11 mouse cellular contexts compared by ENCODE assay signal in genomic region chr14:76695691-76696355, GRCm38 (mm10).
DNase-seq lines count a peak whose midpoint lies in the region; ATAC-seq and TF ChIP-seq lines count a peak whose summit lies in the region.
"Had no signal": no experiment of that assay in that cellular context is flagged by ENCODE, and none has a peak within 500 bp of the region (broad histone marks: within the 10 kb centered on the region; RNA-seq: fewer than 3 reads in every experiment).

No protein-coding gene starts in this region.

- no peaks in the 10 kb centered on the region for H3K36me3 ChIP-seq in heart, embryonic 13.5 days
- no peaks in the 10 kb centered on the region for H3K36me3 ChIP-seq in E14TG2a.4 (ENCODE audit: insufficient read depth, low read length)
- no peaks in the 10 kb centered on the region for H3K36me3 ChIP-seq in embryonic facial prominence, embryonic 10.5 days (replicated peaks)
- no peaks in the 10 kb centered on the region for H3K36me3 ChIP-seq in liver, embryonic 14.5 days (replicated peaks; ENCODE audit: control insufficient read depth, insufficient read depth, low read depth)
- H3K36me3 ChIP-seq: embryonic facial prominence, embryonic 15.5 days had no signal

- no peak for DNase-seq in heart, postnatal 36 days
- DNase-seq in embryonic facial prominence, embryonic 10.5 days (ENCODE audit: low spot score): no peak
- no peak for DNase-seq in liver, embryonic 14.5 days (ENCODE audit: low read depth in 3 of 3, low spot score in 3 of 3)
- no peak for DNase-seq in adrenal gland, postnatal 36 days
- DNase-seq in adrenal gland, postnatal 10 days: no peak
- DNase-seq: adrenal gland, adult 2 months; cerebellum, adult 18-20 months had no signal

- ATAC-seq in heart, embryonic 13.5 days (ENCODE audit: extremely low read depth, insufficient number of reproducible peaks, low FRiP score, low TSS enrichment): no peak
- ATAC-seq in liver, embryonic 14.5 days (ENCODE audit: insufficient read depth): peak; percentile 47; the same call in 1 of the 2 replicates
- ATAC-seq in inflammation-experienced regulatory T-cells, adult 6 months: no peak

- H3K4me2 ChIP-seq in heart, embryonic 13.5 days: peak overlapping the region; percentile 21
- H3K4me2 ChIP-seq in liver, embryonic 14.5 days (ENCODE audit: low read depth): peak overlapping the region; percentile 61
- H3K4me2 ChIP-seq: embryonic facial prominence, embryonic 15.5 days had no signal

- peaks cover 60% of the 10 kb centered on the region for H3K4me1 ChIP-seq in heart, embryonic 13.5 days
- H3K4me1 ChIP-seq in E14TG2a.4 (replicated peaks; ENCODE audit: low read depth, low read length): peaks cover 57% of the 10 kb centered on the region
- H3K4me1 ChIP-seq in embryonic facial prominence, embryonic 10.5 days: peaks cover 70% of the 10 kb centered on the region
- H3K4me1 ChIP-seq in liver, embryonic 14.5 days (replicated peaks; ENCODE audit: control insufficient read depth in 2 of 2, insufficient read depth in 2 of 2, low read length in 1 of 2): peaks cover 5 to 49% of the 10 kb centered on the region in 2 experiments

- WGBS in heart, embryonic 13.5 days: 51% methylated on average over 18 of the region's 18 CpGs
- 70% methylated on average over 18 of the region's 18 CpGs for WGBS in embryonic facial prominence, embryonic 10.5 days
- 14% methylated on average over 18 of the region's 18 CpGs for WGBS in liver, embryonic 14.5 days (ENCODE audit: insufficient replicate concordance)

- TF ChIP-seq EP300 in liver, embryonic 14.5 days (IDR thresholded peaks at IDR 0.05; ENCODE audit: low read depth): no peak

- no peak for TF ChIP-seq CTCF in E14TG2a.4 (conservative IDR thresholded peaks at IDR 0.05; ENCODE audit: low read length)
- TF ChIP-seq CTCF in liver, embryonic 14.5 days (IDR thresholded peaks at IDR 0.05; ENCODE audit: low read depth): no peak

- no peaks in the 10 kb centered on the region for H3K9me3 ChIP-seq in heart, embryonic 13.5 days
- no peaks in the 10 kb centered on the region for H3K9me3 ChIP-seq in E14TG2a.4 (ENCODE audit: low read length)
- H3K9me3 ChIP-seq in embryonic facial prominence, embryonic 10.5 days: no peaks in the 10 kb centered on the region
- no peaks in the 10 kb centered on the region for H3K9me3 ChIP-seq in liver, embryonic 14.5 days (ENCODE audit: control insufficient read depth, low read length)
- H3K9me3 ChIP-seq: embryonic facial prominence, embryonic 15.5 days had no signal

- no peak overlapping the region for H3K4me3 ChIP-seq in heart, embryonic 13.5 days
- H3K4me3 ChIP-seq in E14TG2a.4 (replicated peaks; ENCODE audit: low read length): peak overlapping the region; percentile 35; the same call in 1 of the 2 replicates
- no peak overlapping the region for H3K4me3 ChIP-seq in embryonic facial prominence, embryonic 10.5 days
- H3K4me3 ChIP-seq in liver, embryonic 14.5 days (ENCODE audit: insufficient read depth in 1 of 2, low read depth in 2 of 2, low read length in 2 of 2): peak overlapping the region; percentile 19 to 21; a peak in 3 of 4 replicates
- H3K4me3 ChIP-seq: embryonic facial prominence, embryonic 15.5 days had no signal

- H3K27me3 ChIP-seq in heart, embryonic 13.5 days (replicated peaks): no peaks in the 10 kb centered on the region
- H3K27me3 ChIP-seq in E14TG2a.4 (ENCODE audit: insufficient read depth, low read length): no peaks in the 10 kb centered on the region
- no peaks in the 10 kb centered on the region for H3K27me3 ChIP-seq in embryonic facial prominence, embryonic 10.5 days (replicated peaks; ENCODE audit: low read depth, poor library complexity, severe bottlenecking)
- no peaks in the 10 kb centered on the region for H3K27me3 ChIP-seq in liver, embryonic 14.5 days (ENCODE audit: control insufficient read depth, insufficient read depth, low read length)
- H3K27me3 ChIP-seq: embryonic facial prominence, embryonic 15.5 days had no signal

- no peak overlapping the region for H3K9ac ChIP-seq in heart, embryonic 13.5 days
- peak overlapping the region; percentile 27; the same call in 1 of the 2 replicates for H3K9ac ChIP-seq in liver, embryonic 14.5 days (replicated peaks)
- H3K9ac ChIP-seq: embryonic facial prominence, embryonic 15.5 days had no signal

- peak overlapping the region; percentile 53 for H3K27ac ChIP-seq in heart, embryonic 13.5 days (replicated peaks)
- peak overlapping the region; percentile 69; the same call in 1 of the 2 replicates for H3K27ac ChIP-seq in embryonic facial prominence, embryonic 10.5 days (replicated peaks)
- no peak overlapping the region for H3K27ac ChIP-seq in liver, embryonic 14.5 days
- H3K27ac ChIP-seq: embryonic facial prominence, embryonic 15.5 days had no signal

- intact Hi-C loops in heart, postnatal 36 days (cut with DNase I): loop anchor here (5.0 kb wide), 1 partner anchor 189 kb away; no protein-coding TSS in a partner anchor

Comparison
In these comparisons a context has a peak if more than half of its experiments do, and no peak if none do; other contexts are left out.
1. H3K4me3 ChIP-seq: peak in E14TG2a.4 (single experiment) and liver, embryonic 14.5 days (2 of 2); none in heart, embryonic 13.5 days (single experiment) and embryonic facial prominence, embryonic 10.5 days (single experiment).